Mouse (Mus musculus): ENCODE data around the gene Pde4a. TPM values are rescaled to one million over a fixed set of nuclear protein-coding genes. Genes with fewer than 3 reads are reported as not detected.
A peak's percentile ranks its signal among the peaks of the same experiment; 100 is the strongest.

Gene Pde4a
- polyA plus RNA-seq, 1 experiment: 7.4 TPM

DNA sequence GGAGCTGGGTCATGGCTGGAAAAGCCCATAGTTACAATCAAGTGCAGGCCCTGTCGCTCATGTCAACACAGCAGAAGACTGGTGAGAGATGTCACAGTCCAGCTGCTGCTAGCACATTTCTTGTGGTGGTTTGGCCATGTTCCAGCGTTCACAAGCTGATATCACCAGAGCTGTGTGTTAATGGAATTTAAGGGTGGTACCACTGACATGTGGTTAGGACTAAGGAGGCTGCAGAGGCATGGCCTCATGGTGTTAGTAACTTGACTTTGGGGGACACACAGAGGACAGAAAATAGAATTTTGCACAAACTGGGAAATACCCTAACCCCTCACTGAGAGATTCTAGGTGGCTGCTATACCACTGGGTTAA is 39.3 kb upstream of the Pde4a start:
- Histone ChIP-seq H3K36me3 (ENCODE audit: control insufficient read depth, insufficient read depth) (peaks cover 7% of the 10 kb centered on the region), H3ac (ENCODE audit: control insufficient read depth, insufficient read length, low read depth) (no peak overlapping the region)

DNA sequence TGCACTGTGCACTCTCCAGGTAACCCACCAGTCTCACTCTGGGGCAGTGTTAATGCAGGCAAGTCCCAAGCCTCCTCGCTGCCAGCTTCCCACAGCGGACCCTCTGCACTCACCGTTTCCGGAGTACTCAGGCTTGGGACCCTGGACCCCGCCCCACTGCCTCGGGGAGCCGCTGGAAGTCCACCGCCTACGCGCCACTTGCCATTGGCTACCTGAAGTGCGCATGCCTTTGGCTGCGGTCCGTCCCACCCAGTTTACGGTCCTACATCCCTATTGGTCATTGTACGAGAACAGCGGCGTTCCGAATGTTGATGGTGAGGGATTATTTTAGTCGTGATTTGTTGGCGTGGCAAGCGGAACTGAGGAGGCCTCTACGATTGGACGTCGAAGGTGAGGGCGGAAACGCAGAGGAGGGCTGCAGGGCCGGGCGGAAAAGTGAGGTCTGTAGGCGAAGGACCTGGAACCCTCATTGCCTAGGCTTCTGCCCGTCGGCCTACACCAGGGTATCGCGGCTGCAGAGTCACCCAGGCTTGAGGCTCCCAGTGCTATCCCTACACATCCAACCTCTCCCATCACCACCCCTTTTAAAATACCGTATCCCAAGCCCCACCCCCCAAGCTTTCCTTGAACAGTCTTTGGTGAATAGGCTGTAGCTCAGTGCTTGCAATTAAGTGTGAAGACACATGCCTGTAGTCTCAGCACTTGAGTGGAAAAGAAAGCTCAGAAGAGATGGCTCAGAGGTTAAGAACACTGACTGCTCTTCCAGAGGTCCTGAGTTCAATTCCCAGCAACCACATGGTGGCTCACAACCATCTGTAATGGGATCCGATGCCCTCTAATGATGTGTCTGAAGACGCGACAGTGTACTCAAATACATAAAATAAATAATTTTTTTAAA is 34.2 kb upstream of the Pde4a start, which contains the start of gene Tyk2:
Tyk2 (minus strand) TSS at position 185 of the 898 bp plus-strand sequence.
- H3K36me3 ChIP-seq (ENCODE audit: control insufficient read depth, insufficient read depth): peaks cover 7% of the 10 kb centered on the region
- H3K79me3 ChIP-seq (ENCODE audit: low read depth): no peaks in the 10 kb centered on the region
- H3K4me3 ChIP-seq (ENCODE audit: insufficient read depth, poor library complexity, severe bottlenecking): peak within 1 kb of the TSS; percentile 61
- TF ChIP-seq MAX (IDR thresholded peaks at IDR 0.05) (peak; percentile 16), MYOD1 (IDR thresholded peaks at IDR 0.05; ENCODE audit: control insufficient read depth, insufficient read length, low read depth) (no peak), MYOG (IDR thresholded peaks at IDR 0.05; ENCODE audit: control insufficient read depth, extremely low read depth, insufficient read length) (no peak), CEBPB (IDR thresholded peaks at IDR 0.05; ENCODE audit: low read depth) (no peak), FOSL1 (IDR thresholded peaks at IDR 0.05; ENCODE audit: insufficient read depth, low read length, poor library complexity, severe bottlenecking) (no peak)
- peak within 1 kb of the TSS; percentile 73 for H3ac ChIP-seq (ENCODE audit: control insufficient read depth, insufficient read length, low read depth)
- no peaks in the 10 kb centered on the region for H3K79me2 ChIP-seq (ENCODE audit: control insufficient read depth, insufficient read depth)
- no peaks in the 10 kb centered on the region for H3K27me3 ChIP-seq (ENCODE audit: control insufficient read depth, insufficient read depth, insufficient read length)

More for the DNA sequence above, 39.3 kb upstream of the Pde4a start:
- no peak for TF ChIP-seq CTCF (IDR thresholded peaks at IDR 0.05; ENCODE audit: control insufficient read depth, insufficient read depth, insufficient read length)
- peak; percentile 54 for TF ChIP-seq MAX (IDR thresholded peaks at IDR 0.05)
- TF ChIP-seq MYOD1 (IDR thresholded peaks at IDR 0.05; ENCODE audit: control insufficient read depth, insufficient read length, low read depth): peak; percentile 71
- H3K4me3 ChIP-seq (ENCODE audit: insufficient read depth, poor library complexity, severe bottlenecking): no peak overlapping the region
- no peaks in the 10 kb centered on the region for H3K79me3 ChIP-seq (ENCODE audit: low read depth)
- H3K79me2 ChIP-seq (ENCODE audit: control insufficient read depth, insufficient read depth): no peaks in the 10 kb centered on the region
- H3K27me3 ChIP-seq (ENCODE audit: control insufficient read depth, insufficient read depth, insufficient read length): no peaks in the 10 kb centered on the region

DNA sequence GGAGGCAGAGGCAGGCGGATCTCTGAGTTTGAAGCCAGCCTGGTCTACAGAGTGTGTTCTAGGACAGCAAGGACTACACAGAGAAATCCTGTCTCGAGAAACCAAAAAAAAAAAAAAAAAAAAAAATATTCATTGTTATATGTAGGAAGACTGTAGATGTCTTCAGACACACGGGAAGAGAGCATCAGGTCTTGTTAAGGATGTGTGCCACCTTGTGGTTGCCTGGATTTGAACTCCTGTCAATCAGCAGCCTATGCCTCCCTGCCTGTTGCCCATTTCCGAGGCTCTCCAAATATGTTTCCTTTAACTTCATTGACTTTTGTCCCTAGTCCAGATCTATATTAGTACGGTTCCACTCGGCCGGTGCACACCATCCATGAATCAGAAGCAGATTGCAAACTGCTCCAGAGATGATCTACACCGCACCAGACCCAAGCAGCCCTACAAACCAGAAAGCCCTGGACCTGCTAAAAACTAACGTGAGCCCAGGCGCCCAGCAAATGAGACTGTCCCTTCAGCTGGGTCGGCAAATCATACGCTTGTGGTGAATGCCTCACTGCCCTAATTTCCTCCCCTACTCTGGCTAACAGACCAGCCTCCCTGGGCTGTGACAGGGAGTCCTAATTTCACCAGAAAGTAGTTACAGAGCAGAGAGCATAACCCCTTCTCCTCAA is 33.3 kb upstream of the Pde4a start:
- Histone ChIP-seq H3K4me3 (ENCODE audit: insufficient read depth, poor library complexity, severe bottlenecking) (no peak overlapping the region), H3K79me3 (ENCODE audit: low read depth) (no peaks in the 10 kb centered on the region), H3K27me3 (ENCODE audit: control insufficient read depth, insufficient read depth, insufficient read length) (no peaks in the 10 kb centered on the region), H3K36me3 (ENCODE audit: control insufficient read depth, insufficient read depth) (peaks cover 7% of the 10 kb centered on the region), H3ac (ENCODE audit: control insufficient read depth, insufficient read length, low read depth) (no peak overlapping the region), H3K79me2 (ENCODE audit: control insufficient read depth, insufficient read depth) (no peaks in the 10 kb centered on the region)
- TF ChIP-seq USF1 (IDR thresholded peaks at IDR 0.05; ENCODE audit: low read depth): no peak
- no peak for TF ChIP-seq CTCF (IDR thresholded peaks at IDR 0.05; ENCODE audit: control insufficient read depth, insufficient read depth, insufficient read length)

DNA sequence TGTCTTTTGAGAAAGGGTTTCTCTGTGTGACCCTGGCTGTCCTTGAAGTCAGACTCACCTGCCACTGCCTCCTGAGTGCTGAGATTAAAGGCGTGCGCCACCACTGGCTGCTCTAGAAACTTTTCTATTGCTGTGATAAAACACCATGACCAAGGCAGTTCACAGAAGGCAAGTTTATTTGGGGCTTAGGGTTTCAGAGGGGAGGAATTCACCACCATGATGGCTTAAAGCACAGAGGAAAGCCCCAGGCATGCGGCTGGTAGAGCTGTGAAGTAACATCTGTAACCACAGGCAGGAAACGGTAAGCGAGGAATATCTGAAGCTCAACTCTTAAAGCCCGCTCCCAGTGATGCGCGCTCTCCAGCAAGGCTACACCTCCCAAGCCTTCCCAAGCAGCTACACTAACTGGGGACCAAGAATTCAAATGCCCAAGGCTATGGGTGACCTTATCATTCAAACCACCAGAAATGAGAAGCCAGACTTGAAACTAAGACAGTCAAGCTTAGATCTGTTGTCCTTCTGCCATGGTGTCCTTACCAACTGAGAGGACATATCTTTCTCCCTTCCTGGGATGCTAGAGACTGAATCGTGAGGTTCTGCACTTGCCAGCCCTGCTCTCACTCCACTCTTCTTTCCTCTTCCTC is 32.3 kb upstream of the Pde4a start:
- Histone ChIP-seq H3ac (ENCODE audit: control insufficient read depth, insufficient read length, low read depth) (no peak overlapping the region), H3K4me3 (ENCODE audit: insufficient read depth, poor library complexity, severe bottlenecking) (no peak overlapping the region), H3K27me3 (ENCODE audit: control insufficient read depth, insufficient read depth, insufficient read length) (no peaks in the 10 kb centered on the region), H3K36me3 (ENCODE audit: control insufficient read depth, insufficient read depth) (peaks cover 2% of the 10 kb centered on the region), H3K79me3 (ENCODE audit: low read depth) (no peaks in the 10 kb centered on the region), H3K79me2 (ENCODE audit: control insufficient read depth, insufficient read depth) (no peaks in the 10 kb centered on the region)
- no peak for TF ChIP-seq USF1 (IDR thresholded peaks at IDR 0.05; ENCODE audit: low read depth)
- no peak for TF ChIP-seq FOSL1 (IDR thresholded peaks at IDR 0.05; ENCODE audit: insufficient read depth, low read length, poor library complexity, severe bottlenecking)
- TF ChIP-seq CEBPB (IDR thresholded peaks at IDR 0.05; ENCODE audit: low read depth): no peak
- no peak for TF ChIP-seq CTCF (IDR thresholded peaks at IDR 0.05; ENCODE audit: control insufficient read depth, insufficient read depth, insufficient read length)
- TF ChIP-seq MYOD1 (IDR thresholded peaks at IDR 0.05; ENCODE audit: control insufficient read depth, insufficient read length, low read depth): no peak
- TF ChIP-seq MAX (IDR thresholded peaks at IDR 0.05): no peak
- no peak for TF ChIP-seq MYOG (IDR thresholded peaks at IDR 0.05; ENCODE audit: control insufficient read depth, extremely low read depth, insufficient read length)

DNA sequence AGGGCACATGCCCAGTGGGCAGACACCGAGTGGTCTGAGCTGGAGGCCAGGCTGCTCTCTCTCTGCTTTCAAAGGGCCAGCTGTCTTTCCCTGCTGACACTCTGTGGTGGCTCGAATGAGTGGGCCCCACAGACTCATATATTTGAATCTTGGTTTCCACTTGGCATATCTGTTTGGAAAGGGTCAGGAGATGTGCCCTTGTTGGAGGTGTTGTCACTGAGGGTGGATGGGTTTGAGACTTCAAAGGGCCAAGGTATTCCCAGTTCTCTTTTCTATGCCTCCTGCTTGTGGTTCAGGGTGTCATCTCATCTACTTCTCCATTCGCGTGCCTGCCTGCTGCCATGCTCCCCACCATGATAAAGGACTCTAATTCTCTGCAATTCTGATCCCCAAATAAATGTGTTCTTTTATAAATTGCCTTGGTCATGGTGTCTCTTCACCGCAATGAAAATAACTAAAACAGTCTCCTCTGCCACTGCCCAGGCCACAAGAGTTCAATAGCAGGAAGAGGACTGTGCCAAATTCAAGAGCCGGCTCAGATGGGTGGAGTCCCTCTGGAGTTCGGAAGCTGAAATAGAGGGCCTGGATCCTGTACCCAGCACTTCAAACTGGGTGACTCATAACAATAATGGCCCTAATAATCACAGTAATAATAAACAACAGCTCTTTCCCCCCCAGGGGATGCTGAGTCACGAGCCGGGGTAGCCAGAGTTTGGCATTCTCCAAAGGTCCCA is 30.8 kb upstream of the Pde4a start:
- no peak overlapping the region for H3K4me3 ChIP-seq (ENCODE audit: insufficient read depth, poor library complexity, severe bottlenecking)
- H3K27me3 ChIP-seq (ENCODE audit: control insufficient read depth, insufficient read depth, insufficient read length): no peaks in the 10 kb centered on the region
- peaks cover 15% of the 10 kb centered on the region for H3K36me3 ChIP-seq (ENCODE audit: control insufficient read depth, insufficient read depth)
- no peaks in the 10 kb centered on the region for H3K79me2 ChIP-seq (ENCODE audit: control insufficient read depth, insufficient read depth)
- no peak overlapping the region for H3ac ChIP-seq (ENCODE audit: control insufficient read depth, insufficient read length, low read depth)
- peak; percentile 57 for TF ChIP-seq USF1 (IDR thresholded peaks at IDR 0.05; ENCODE audit: low read depth)
- TF ChIP-seq CTCF (IDR thresholded peaks at IDR 0.05; ENCODE audit: control insufficient read depth, insufficient read depth, insufficient read length): no peak
- TF ChIP-seq MAX (IDR thresholded peaks at IDR 0.05): peak; percentile 67
- peak; percentile 89 for TF ChIP-seq FOSL1 (IDR thresholded peaks at IDR 0.05; ENCODE audit: insufficient read depth, low read length, poor library complexity, severe bottlenecking)
- H3K79me3 ChIP-seq (ENCODE audit: low read depth): no peaks in the 10 kb centered on the region

Measured in C2C12 (cell line).